Mouse (Mus musculus): ENCODE data around the gene Rnase9. TPM values are rescaled to one million over a fixed set of nuclear protein-coding genes. Genes with fewer than 3 reads are reported as not detected.
A peak's percentile ranks its signal among the peaks of the same experiment; 100 is the strongest.

Rnase9 gene
- not detected in 2 replicates for polyA plus RNA-seq (2015; fragmentation: Nextera tagmentation; extraction: Ambion mirVana)

GRCm38 (mm10) chr14:51041769-51042168 lies at the start of gene Rnase9:
TSS of gene Rnase9 (minus strand) at chr14:51041869.
- no peak for ATAC-seq

GRCm38 (mm10) chr14:51090077-51090781 lies 48.6 kb upstream of the Rnase9 start:
- WGBS (ENCODE audit: insufficient replicate concordance) = under 1% methylated on average over 27 of the region's 27 CpGs
- peak; percentile 22 for ATAC-seq
- peak overlapping the region; percentile 85 for H3K4me2 ChIP-seq (ENCODE audit: low read depth, low read length)
- DNase-seq = peak; percentile 83
- H3K4me3 ChIP-seq (ENCODE audit: low read depth, low read length) = peak overlapping the region; percentile 61
- H3K9me3 ChIP-seq (ENCODE audit: low read length) = no peaks in the 10 kb centered on the region
- no peaks in the 10 kb centered on the region for H3K27me3 ChIP-seq (ENCODE audit: insufficient read depth, low read length)
- TF ChIP-seq CTCF (IDR thresholded peaks at IDR 0.05; ENCODE audit: low read depth) (no peak), EP300 (IDR thresholded peaks at IDR 0.05; ENCODE audit: low read depth) (no peak)
- H3K36me3 ChIP-seq (replicated peaks; ENCODE audit: insufficient read depth, low read length) = no peaks in the 10 kb centered on the region
- peak overlapping the region; percentile 95 for H3K27ac ChIP-seq (ENCODE audit: low read depth)
- peaks cover 33% of the 10 kb centered on the region for H3K4me1 ChIP-seq (ENCODE audit: insufficient read depth)
- peak overlapping the region; percentile 69 for H3K9ac ChIP-seq (replicated peaks)

More at GRCm38 (mm10) chr14:51041769-51042168, at the start of gene Rnase9:
- Histone ChIP-seq H3K9ac (replicated peaks) (no peak within 1 kb of the TSS), H3K4me1 (ENCODE audit: insufficient read depth) (no peaks in the 10 kb centered on the region), H3K27ac (ENCODE audit: low read depth) (no peak within 1 kb of the TSS), H3K4me3 (ENCODE audit: low read depth, low read length) (no peak within 1 kb of the TSS), H3K9me3 (ENCODE audit: low read length) (no peaks in the 10 kb centered on the region), H3K4me2 (ENCODE audit: low read depth, low read length) (no peak within 1 kb of the TSS), H3K36me3 (replicated peaks; ENCODE audit: insufficient read depth, low read length) (no peaks in the 10 kb centered on the region), H3K27me3 (ENCODE audit: insufficient read depth, low read length) (no peaks in the 10 kb centered on the region)
- WGBS (ENCODE audit: insufficient replicate concordance) = 73% methylated on average over 6 of the region's 6 CpGs
- DNase-seq = no peak
- no peak for TF ChIP-seq EP300 (IDR thresholded peaks at IDR 0.05; ENCODE audit: low read depth)
- TF ChIP-seq CTCF (IDR thresholded peaks at IDR 0.05; ENCODE audit: low read depth) = no peak

- Histone ChIP-seq H3K4me1 (ENCODE audit: insufficient read depth) (peaks cover 30% of the 10 kb centered on the region), H3K36me3 (replicated peaks; ENCODE audit: insufficient read depth, low read length) (no peaks in the 10 kb centered on the region), H3K27me3 (ENCODE audit: insufficient read depth, low read length) (no peaks in the 10 kb centered on the region), H3K27ac (ENCODE audit: low read depth) (peak overlapping the region; percentile 95), H3K9ac (replicated peaks) (peak overlapping the region; percentile 69), H3K4me3 (ENCODE audit: low read depth, low read length) (peak overlapping the region; percentile 61), H3K4me2 (ENCODE audit: low read depth, low read length) (peak overlapping the region; percentile 85), H3K9me3 (ENCODE audit: low read length) (no peaks in the 10 kb centered on the region)
- WGBS (ENCODE audit: insufficient replicate concordance) = under 1% methylated on average over 15 of the region's 15 CpGs
- TF ChIP-seq EP300 (IDR thresholded peaks at IDR 0.05; ENCODE audit: low read depth) (no peak), CTCF (IDR thresholded peaks at IDR 0.05; ENCODE audit: low read depth) (no peak)
- DNase-seq (peak; percentile 43), ATAC-seq (peak; percentile 46)
Observed at GRCm38 (mm10) chr14:51089674-51090076, 48.0 kb upstream of the Rnase9 start.

GRCm38 (mm10) chr14:51088970-51089673 lies 47.5 kb upstream of the Rnase9 start:
- WGBS (ENCODE audit: insufficient replicate concordance) = under 1% methylated on average over 34 of the region's 34 CpGs
- DNase-seq (peak; percentile 94), ATAC-seq (peak; percentile 88)
- TF ChIP-seq EP300 (IDR thresholded peaks at IDR 0.05; ENCODE audit: low read depth) = no peak; the same call in 1 of the 2 replicates
- no peak for TF ChIP-seq CTCF (IDR thresholded peaks at IDR 0.05; ENCODE audit: low read depth)
- peaks cover 35% of the 10 kb centered on the region for H3K4me1 ChIP-seq (ENCODE audit: insufficient read depth)
- peak overlapping the region; percentile 61 for H3K4me3 ChIP-seq (ENCODE audit: low read depth, low read length)
- no peaks in the 10 kb centered on the region for H3K36me3 ChIP-seq (replicated peaks; ENCODE audit: insufficient read depth, low read length)
- peak overlapping the region; percentile 69 for H3K9ac ChIP-seq (replicated peaks)
- no peaks in the 10 kb centered on the region for H3K27me3 ChIP-seq (ENCODE audit: insufficient read depth, low read length)
- H3K9me3 ChIP-seq (ENCODE audit: low read length) = no peaks in the 10 kb centered on the region
- peak overlapping the region; percentile 95 for H3K27ac ChIP-seq (ENCODE audit: low read depth)
- H3K4me2 ChIP-seq (ENCODE audit: low read depth, low read length) = peak overlapping the region; percentile 85

GRCm38 (mm10) chr14:51088166-51088969 lies 46.7 kb upstream of the Rnase9 start:
- peak; percentile 19 for ATAC-seq
- Histone ChIP-seq H3K4me3 (ENCODE audit: low read depth, low read length) (peak overlapping the region; percentile 61), H3K4me2 (ENCODE audit: low read depth, low read length) (peak overlapping the region; percentile 85), H3K9me3 (ENCODE audit: low read length) (no peaks in the 10 kb centered on the region), H3K4me1 (ENCODE audit: insufficient read depth) (peaks cover 32% of the 10 kb centered on the region), H3K27ac (ENCODE audit: low read depth) (peak overlapping the region; percentile 95), H3K27me3 (ENCODE audit: insufficient read depth, low read length) (no peaks in the 10 kb centered on the region), H3K36me3 (replicated peaks; ENCODE audit: insufficient read depth, low read length) (no peaks in the 10 kb centered on the region), H3K9ac (replicated peaks) (peak overlapping the region; percentile 56)
- DNase-seq = peak; percentile 79
- TF ChIP-seq EP300 (IDR thresholded peaks at IDR 0.05; ENCODE audit: low read depth) (no peak), CTCF (IDR thresholded peaks at IDR 0.05; ENCODE audit: low read depth) (no peak)
- WGBS (ENCODE audit: insufficient replicate concordance) = 1% methylated on average over 23 of the region's 23 CpGs

Measured in liver, postnatal 0 days (tissue).